Mouse (Mus musculus): Measurements from ENCODE around the gene Hsd11b2.

Hsd11b2 gene

GRCm38 (mm10) chr8:105518436-105519313, at the start of gene Hsd11b2:
TSS of gene Hsd11b2 (plus strand) at chr8:105518755.
- DNase-seq (ENCODE audit: low read depth, low spot score), result peak; percentile 85
- no peaks in the 10 kb centered on the region; the same call in 1 of the 2 replicates for H3K27me3 ChIP-seq (ENCODE audit: control insufficient read depth, insufficient read depth, low read length, poor library complexity, severe bottlenecking)

GRCm38 (mm10) chr8:105469041-105469695, 49.4 kb upstream of the Hsd11b2 start:
- DNase-seq (ENCODE audit: low read depth, low spot score), result no peak
- Histone ChIP-seq H3K36me3 (ENCODE audit: control insufficient read depth, insufficient read depth, low read length, poor library complexity, severe bottlenecking) (no peaks in the 10 kb centered on the region), H3K27me3 (ENCODE audit: control insufficient read depth, insufficient read depth, low read length, poor library complexity, severe bottlenecking) (no peaks in the 10 kb centered on the region)

More at GRCm38 (mm10) chr8:105518436-105519313, at the start of gene Hsd11b2:
- peaks cover 2% of the 10 kb centered on the region; the same call in 1 of the 2 replicates for H3K36me3 ChIP-seq (ENCODE audit: control insufficient read depth, insufficient read depth, low read length, poor library complexity, severe bottlenecking)

- Histone ChIP-seq H3K36me3 (ENCODE audit: control insufficient read depth, insufficient read depth, low read length, poor library complexity, severe bottlenecking) (no peaks in the 10 kb centered on the region), H3K27me3 (ENCODE audit: control insufficient read depth, insufficient read depth, low read length, poor library complexity, severe bottlenecking) (no peaks in the 10 kb centered on the region)
- no peak for DNase-seq (ENCODE audit: low read depth, low spot score)
These were observed 48.7 kb upstream of the Hsd11b2 start for GRCm38 (mm10) chr8:105469816-105470215.

GRCm38 (mm10) chr8:105470262-105470661, 48.3 kb upstream of the Hsd11b2 start:
- no peak for DNase-seq (ENCODE audit: low read depth, low spot score)
- Histone ChIP-seq H3K27me3 (ENCODE audit: control insufficient read depth, insufficient read depth, low read length, poor library complexity, severe bottlenecking) (no peaks in the 10 kb centered on the region), H3K36me3 (ENCODE audit: control insufficient read depth, insufficient read depth, low read length, poor library complexity, severe bottlenecking) (no peaks in the 10 kb centered on the region)

GRCm38 (mm10) chr8:105470681-105471313, 47.8 kb upstream of the Hsd11b2 start:
- no peak for DNase-seq (ENCODE audit: low read depth, low spot score)
- Histone ChIP-seq H3K36me3 (ENCODE audit: control insufficient read depth, insufficient read depth, low read length, poor library complexity, severe bottlenecking) (no peaks in the 10 kb centered on the region), H3K27me3 (ENCODE audit: control insufficient read depth, insufficient read depth, low read length, poor library complexity, severe bottlenecking) (no peaks in the 10 kb centered on the region)

- no peaks in the 10 kb centered on the region for H3K27me3 ChIP-seq (ENCODE audit: control insufficient read depth, insufficient read depth, low read length, poor library complexity, severe bottlenecking)
- peak; percentile 23 for DNase-seq (ENCODE audit: low read depth, low spot score)
- no peaks in the 10 kb centered on the region for H3K36me3 ChIP-seq (ENCODE audit: control insufficient read depth, insufficient read depth, low read length, poor library complexity, severe bottlenecking)
These were observed 47.1 kb upstream of the Hsd11b2 start, which contains the start of gene Tppp3 for GRCm38 (mm10) chr8:105471314-105472015. TSS of gene Tppp3 (minus strand) at chr8:105471526.

- H3K27me3 ChIP-seq (ENCODE audit: control insufficient read depth, insufficient read depth, low read length, poor library complexity, severe bottlenecking), result no peaks in the 10 kb centered on the region
- H3K36me3 ChIP-seq (ENCODE audit: control insufficient read depth, insufficient read depth, low read length, poor library complexity, severe bottlenecking), result no peaks in the 10 kb centered on the region
- DNase-seq (ENCODE audit: low read depth, low spot score), result no peak
These were observed 46.1 kb upstream of the Hsd11b2 start for GRCm38 (mm10) chr8:105472414-105472932.

GRCm38 (mm10) chr8:105472983-105473382, 45.6 kb upstream of the Hsd11b2 start:
- H3K36me3 ChIP-seq (ENCODE audit: control insufficient read depth, insufficient read depth, low read length, poor library complexity, severe bottlenecking), result no peaks in the 10 kb centered on the region
- DNase-seq (ENCODE audit: low read depth, low spot score), result no peak
- H3K27me3 ChIP-seq (ENCODE audit: control insufficient read depth, insufficient read depth, low read length, poor library complexity, severe bottlenecking), result no peaks in the 10 kb centered on the region

DNA sequence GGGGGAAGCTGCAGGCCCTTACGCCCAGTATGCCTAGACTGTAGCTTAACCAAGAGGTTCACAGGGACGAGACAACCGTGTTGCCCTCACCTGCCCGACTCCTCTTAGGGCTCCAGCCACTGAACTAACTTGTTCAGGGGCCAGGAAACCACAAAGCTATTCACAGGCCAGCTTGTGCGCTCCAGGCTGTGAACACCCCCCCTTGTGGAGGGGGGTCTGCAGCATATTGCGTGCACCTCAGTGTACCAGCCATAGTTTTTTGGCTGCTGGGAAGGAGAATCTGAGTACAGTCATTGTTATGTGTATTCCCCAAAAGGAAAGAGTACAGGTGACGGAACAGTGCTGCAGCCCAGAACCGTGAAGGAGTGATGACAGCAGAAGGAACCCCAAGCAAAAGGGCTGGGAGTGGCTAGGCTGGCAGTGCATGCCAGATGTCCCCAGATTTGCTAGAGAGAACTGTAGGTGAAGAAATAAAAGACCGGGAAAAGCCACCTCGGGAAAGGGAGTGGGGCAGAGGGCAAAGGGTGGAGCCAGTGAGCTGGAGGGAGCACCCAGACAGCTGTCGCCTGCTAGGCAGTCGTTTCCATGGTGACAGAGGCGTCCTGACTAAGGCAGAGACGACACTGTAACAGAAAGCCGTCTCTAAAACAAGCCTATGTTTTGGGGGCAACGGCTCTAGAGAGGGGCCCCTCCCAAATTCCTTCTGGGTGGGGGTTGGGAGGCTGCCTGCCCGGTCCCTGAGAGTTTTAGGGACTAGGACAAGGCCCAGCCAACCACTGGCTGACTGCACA, 44.5 kb upstream of the Hsd11b2 start:
- DNase-seq (ENCODE audit: low read depth, low spot score), result no peak
- H3K36me3 ChIP-seq (ENCODE audit: control insufficient read depth, insufficient read depth, low read length, poor library complexity, severe bottlenecking), result no peaks in the 10 kb centered on the region
- H3K27me3 ChIP-seq (ENCODE audit: control insufficient read depth, insufficient read depth, low read length, poor library complexity, severe bottlenecking), result no peaks in the 10 kb centered on the region

DNA sequence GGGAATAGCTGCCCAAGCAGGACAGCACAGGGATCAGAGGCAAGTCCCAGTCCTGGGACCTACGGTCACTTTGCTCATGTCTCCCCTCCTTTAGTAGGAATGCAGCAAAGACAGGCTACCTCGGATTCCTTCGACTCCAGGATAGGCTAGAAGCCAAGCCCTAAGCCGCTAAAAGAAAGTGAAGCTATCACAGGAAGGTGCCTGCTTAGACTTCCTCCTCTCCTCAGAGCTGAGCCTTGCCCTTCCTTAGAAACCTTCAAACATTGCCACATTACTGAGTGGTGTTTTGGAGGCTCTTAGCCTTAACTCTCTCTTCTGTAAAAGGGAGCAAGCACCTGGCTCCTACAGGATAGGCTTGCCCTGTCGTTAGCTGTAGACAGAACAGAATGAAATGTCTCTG, 43.9 kb upstream of the Hsd11b2 start:
- no peaks in the 10 kb centered on the region for H3K36me3 ChIP-seq (ENCODE audit: control insufficient read depth, insufficient read depth, low read length, poor library complexity, severe bottlenecking)
- no peak for DNase-seq (ENCODE audit: low read depth, low spot score)
- no peaks in the 10 kb centered on the region for H3K27me3 ChIP-seq (ENCODE audit: control insufficient read depth, insufficient read depth, low read length, poor library complexity, severe bottlenecking)

- Histone ChIP-seq H3K36me3 (ENCODE audit: control insufficient read depth, insufficient read depth, low read length, poor library complexity, severe bottlenecking) (no peaks in the 10 kb centered on the region), H3K27me3 (ENCODE audit: control insufficient read depth, insufficient read depth, low read length, poor library complexity, severe bottlenecking) (no peaks in the 10 kb centered on the region)
- DNase-seq (ENCODE audit: low read depth, low spot score), result no peak
These were observed 43.3 kb upstream of the Hsd11b2 start for GRCm38 (mm10) chr8:105475254-105475653.

GRCm38 (mm10) chr8:105475742-105476141, 42.8 kb upstream of the Hsd11b2 start:
- H3K36me3 ChIP-seq (ENCODE audit: control insufficient read depth, insufficient read depth, low read length, poor library complexity, severe bottlenecking), result no peaks in the 10 kb centered on the region
- DNase-seq (ENCODE audit: low read depth, low spot score), result no peak
- H3K27me3 ChIP-seq (ENCODE audit: control insufficient read depth, insufficient read depth, low read length, poor library complexity, severe bottlenecking), result no peaks in the 10 kb centered on the region

GRCm38 (mm10) chr8:105476161-105476560, 42.4 kb upstream of the Hsd11b2 start:
- no peaks in the 10 kb centered on the region for H3K27me3 ChIP-seq (ENCODE audit: control insufficient read depth, insufficient read depth, low read length, poor library complexity, severe bottlenecking)
- DNase-seq (ENCODE audit: low read depth, low spot score), result no peak
- H3K36me3 ChIP-seq (ENCODE audit: control insufficient read depth, insufficient read depth, low read length, poor library complexity, severe bottlenecking), result no peaks in the 10 kb centered on the region
